Mouse (Mus musculus): Measurements from ENCODE around the gene Casr.
A peak's percentile ranks its signal among the peaks of the same experiment; 100 is the strongest.

Casr gene

DNA sequence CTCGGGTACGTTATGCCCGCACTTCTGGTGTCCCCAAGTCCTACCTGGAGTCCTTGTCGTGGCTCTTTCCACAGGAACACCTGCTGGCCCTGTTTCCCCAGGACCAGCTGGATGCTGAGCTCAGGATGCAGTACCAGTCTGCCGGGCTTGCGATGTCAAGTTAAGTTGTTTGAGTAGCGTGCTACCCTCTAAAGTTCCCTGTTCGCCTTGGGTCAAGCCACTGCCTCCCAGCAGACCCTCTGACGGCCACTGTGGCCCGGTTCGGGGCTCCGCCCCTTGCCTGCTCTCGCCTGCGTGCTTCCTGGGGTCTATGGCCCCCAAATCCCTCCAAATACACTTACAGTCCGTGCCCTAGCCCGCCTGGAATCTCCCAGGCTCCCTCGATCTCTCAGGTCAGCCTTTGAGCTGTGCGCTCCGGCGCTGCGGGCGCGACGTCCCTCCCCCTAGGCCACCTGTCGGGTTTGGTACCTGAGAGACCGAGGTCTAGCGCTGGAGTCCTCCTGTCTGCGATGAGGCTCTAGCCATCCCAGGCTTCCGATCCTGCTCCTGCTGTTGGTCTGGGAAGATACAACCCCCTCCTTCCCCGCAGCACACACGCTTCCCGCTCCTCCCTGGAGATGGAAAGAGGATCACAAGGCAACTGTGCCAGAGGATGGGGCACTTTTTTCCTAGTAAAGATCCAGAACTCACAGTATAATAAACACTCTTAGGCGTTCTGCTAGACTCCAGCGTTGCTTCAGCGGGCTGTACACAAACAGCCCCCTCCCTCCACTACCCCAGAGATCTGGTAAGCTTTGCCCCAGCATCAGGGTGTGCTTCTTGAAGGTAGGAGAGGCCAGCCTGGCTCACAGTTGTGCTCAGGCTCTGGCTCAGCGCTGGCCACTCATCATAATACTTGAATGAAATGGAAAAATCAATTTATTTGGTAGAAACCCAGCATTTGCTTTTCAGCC lies at the start of gene Casr:
Casr (minus strand) TSS at position 756 of the 953 bp plus-strand sequence.
- peak; percentile 41 for DNase-seq (ENCODE audit: extremely low spot score)

DNA sequence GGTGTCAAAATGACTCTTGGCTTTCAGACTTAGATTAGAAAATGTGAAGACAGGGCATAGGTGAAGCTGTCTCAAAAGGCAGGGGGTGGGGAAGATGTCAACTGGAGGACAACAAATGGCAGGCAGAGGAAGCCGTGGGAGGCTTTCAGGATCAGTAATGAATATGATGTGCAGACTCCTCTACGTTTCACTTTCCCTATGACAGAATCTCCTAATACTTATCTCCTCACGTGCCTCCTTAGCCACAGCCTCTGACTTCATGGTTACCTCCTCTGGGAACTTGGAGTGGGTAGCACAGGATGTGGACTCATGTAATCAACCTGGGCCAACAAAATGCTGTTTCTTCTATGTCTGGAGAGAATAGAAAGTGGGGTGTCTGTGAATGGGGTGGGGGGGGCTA lies 40.7 kb upstream of the Casr start:
- DNase-seq (ENCODE audit: extremely low spot score) = no peak

- DNase-seq (ENCODE audit: extremely low spot score) = no peak
Observed at GRCm38 (mm10) chr16:36598265-36598664, 36.3 kb upstream of the Casr start.

DNA sequence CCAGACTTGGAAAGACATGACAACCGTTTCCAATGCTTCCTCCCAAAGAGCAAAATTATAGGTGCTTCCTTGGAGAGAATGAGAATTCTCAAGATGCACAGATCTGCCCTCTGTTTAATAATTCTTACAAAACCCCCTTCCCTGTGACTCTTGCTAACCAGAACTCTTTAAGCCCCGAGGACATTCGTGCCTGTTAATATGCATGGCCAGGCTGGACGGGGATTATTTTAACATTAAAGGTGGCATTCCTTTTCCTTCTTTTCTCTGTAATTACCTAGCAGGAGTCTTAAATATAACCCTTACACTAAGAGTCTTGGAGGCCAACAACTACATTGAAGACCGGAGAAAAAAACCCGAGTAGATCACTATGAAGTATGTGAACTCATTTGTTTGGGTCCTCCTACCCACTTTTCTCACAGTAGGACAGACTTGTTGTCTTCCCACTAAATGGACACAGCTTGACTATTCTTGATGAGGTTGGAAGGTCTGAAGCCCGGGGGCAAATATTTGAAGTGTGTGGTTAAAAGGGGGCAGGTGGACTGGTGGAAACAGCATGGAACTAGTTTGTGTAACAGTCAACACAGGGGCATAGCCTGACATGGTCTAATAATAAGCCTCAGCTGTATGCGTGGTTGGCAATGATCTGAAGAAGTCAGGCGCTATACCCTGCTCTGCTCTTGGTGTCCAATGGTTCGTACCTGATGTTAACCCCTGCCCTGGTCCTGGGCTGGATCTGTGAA lies 34.9 kb upstream of the Casr start:
- DNase-seq (ENCODE audit: extremely low spot score) = no peak

- DNase-seq (ENCODE audit: extremely low spot score) = no peak
Observed at GRCm38 (mm10) chr16:36589898-36590297, 28.0 kb upstream of the Casr start.

DNA sequence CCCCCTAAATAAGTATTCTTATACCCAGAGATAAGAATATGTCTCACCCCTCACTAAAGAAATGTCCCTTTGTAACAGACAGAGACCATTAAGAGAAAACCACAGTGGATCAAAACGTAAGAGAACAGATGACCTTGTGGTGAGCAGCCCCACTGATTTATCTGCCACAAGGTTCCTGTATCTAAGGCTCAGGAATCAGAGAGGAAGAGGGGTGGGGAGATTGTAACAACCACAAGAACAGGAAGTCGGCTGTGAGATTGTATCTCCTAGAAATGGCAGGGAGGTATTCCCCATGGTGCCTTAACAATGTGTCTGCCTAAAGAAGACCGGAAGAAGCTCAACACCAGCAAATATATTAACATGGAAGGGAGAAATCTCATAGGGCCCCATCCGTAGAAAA lies 26.0 kb upstream of the Casr start:
- DNase-seq (ENCODE audit: extremely low spot score) = no peak

DNA sequence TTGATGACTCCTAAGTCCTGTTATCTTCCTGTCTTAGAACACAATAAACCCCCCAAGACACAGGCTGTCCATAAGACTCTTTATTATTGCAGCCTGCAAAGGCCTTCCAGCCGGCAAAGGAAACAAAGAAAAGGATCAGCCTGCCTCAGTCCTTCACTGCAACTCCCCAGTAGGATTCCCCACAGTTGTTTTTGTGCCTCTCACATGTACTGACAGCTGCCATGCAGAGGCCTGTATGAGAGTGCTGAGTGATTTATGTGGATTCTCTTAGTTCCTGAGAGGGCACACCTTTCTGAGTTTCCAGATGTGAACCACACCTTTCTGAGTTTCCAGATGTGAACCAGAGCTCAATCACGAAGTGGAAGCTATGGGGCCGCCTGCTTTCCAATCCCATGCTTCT lies 20.1 kb upstream of the Casr start:
- no peak for DNase-seq (ENCODE audit: extremely low spot score)

DNA sequence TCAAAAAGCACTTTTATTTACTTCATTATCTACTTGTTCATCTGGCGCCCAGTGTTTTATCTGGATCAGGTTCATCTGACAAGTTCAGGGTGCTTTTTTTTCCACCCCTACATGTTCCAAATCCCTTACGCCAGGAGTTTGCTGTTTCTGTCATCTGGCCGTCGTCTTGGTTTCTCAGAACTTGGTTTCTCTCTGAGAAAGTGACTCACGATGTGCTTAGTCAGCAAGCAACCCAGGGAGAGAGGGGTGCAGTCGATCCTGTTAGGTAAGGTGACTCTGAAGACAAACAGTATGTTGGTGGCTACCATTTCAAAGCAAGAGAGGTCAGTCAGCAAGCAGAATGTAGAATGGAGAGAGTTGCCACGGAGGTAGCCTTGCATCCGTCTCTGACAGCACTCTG lies 10.0 kb upstream of the Casr start:
- DNase-seq (ENCODE audit: extremely low spot score) = no peak

- no peak for DNase-seq (ENCODE audit: extremely low spot score)
Observed at GRCm38 (mm10) chr16:36559573-36559972, 2.4 kb downstream of the Casr start.

GRCm38 (mm10) chr16:36555672-36556165 lies 6.2 kb downstream of the Casr start:
- no peak for DNase-seq (ENCODE audit: extremely low spot score)

GRCm38 (mm10) chr16:36553624-36554023 lies 8.3 kb downstream of the Casr start:
- no peak for DNase-seq (ENCODE audit: extremely low spot score)

DNA sequence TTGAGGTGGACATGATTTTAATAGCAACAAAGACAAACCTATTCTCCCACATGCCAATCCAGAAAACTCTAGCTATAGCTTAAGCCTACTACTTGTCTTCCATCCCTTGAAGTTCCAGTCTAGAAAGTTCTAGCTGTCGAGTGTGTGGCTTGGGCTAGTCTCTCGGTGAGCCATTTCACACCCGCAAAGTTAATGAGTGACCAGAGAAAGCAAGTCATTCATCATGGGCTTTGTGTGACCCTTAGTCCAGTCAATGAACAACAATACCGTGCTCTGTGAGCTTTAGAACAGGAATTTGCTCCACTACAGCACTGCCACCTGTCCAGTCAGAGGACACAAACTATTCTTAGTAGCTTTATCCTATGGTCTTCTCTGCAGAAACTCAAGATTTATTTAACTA lies 16.6 kb downstream of the Casr start:
- DNase-seq (ENCODE audit: extremely low spot score) = no peak

DNA sequence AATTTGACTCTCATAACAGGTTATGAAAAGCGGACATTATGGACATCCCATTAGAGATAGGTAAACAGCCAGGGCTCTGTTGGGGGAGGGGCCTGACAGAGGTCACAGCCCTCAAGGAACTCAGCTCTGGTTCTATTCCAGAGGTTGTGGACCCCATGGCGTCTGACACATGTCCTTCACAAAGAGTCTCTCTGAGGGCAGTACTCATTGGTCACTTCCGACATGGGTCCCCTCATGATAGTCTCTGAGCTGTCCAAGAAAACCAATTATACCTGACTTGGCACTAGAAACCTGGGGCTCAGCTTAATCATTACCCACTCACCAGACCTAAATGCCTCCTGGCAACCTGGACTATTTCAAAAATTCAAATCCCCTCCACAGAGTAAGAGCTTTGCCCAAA lies 18.9 kb downstream of the Casr start:
- no peak for DNase-seq (ENCODE audit: extremely low spot score)

- DNase-seq (ENCODE audit: extremely low spot score) = no peak
Observed at GRCm38 (mm10) chr16:36540834-36541233, 21.1 kb downstream of the Casr start.

DNA sequence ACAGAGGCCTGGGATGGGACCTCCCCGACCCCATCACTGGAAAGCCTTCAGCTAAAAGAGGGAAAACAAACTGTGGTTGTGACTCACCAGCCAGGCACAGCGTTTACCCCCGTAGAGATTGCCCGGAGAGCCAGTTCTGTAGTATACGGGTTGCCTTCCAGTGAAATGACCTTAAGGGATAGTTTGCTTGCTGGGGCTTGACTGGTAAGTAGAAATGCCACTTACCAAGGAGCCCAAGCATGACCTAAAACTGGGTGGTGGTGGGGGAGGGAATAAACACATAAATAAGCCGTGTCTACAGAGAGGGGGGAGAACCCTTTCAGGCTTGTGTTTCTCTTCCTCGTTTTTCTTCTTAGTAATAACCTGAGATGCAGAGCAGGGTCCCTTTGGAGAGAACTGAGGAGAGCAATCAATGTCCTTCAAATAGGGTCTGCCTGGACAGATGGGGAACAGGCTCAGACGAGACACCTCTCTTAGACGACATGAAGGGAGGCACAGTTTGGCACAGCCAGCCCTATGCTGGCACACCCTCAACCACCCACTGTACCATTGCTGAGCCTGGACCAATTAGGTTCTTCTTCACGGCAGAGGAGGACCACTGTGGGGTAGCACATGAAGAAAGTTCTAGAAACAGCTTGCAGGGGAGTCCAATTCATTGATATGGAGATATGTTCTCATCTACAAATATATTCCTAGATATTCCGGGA lies 28.8 kb downstream of the Casr start:
- DNase-seq (ENCODE audit: extremely low spot score) = no peak

DNA sequence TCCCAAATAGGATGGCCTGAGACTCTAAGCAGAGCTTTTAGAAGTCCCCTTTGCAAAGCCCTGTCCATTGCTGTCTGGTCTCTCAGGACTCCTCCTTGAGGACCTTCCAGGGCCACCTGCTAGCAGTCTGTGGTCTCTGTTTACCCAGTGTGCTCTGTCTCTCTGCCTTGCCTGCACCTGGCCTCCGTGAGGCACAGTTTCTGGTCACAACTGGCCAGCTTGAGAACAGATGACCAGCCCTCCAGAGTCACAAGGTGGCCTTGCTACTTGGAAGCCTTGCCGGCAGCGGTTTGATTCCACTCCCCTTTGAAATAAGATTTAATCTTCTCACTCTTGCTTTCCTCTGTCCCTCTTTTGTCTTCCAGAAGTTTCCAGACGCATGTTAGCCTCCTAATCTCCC lies 29.9 kb downstream of the Casr start:
- no peak for DNase-seq (ENCODE audit: extremely low spot score)

DNA sequence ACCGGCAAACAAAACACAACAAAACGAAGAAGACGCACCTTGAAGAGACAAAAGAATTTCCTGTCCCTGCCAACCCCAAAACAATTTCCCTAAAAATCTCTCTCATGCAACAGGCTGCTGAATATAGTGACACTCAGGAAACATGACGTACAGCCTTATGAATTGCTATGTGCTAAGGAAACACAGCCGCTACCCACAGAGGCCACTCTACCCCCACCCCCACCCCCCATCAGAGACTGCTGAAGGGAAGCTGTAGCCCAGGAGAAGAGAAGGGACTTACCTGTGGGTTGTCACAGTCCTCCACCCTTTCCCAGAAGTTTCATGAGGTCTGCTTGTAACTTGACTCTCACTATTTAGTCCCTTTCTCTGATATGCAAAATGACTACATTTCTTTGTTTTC lies 30.3 kb downstream of the Casr start:
- DNase-seq (ENCODE audit: extremely low spot score) = no peak

GRCm38 (mm10) chr16:36530566-36531552 lies 31.1 kb downstream of the Casr start:
- no peak for DNase-seq (ENCODE audit: extremely low spot score)

GRCm38 (mm10) chr16:36528822-36529221 lies 33.1 kb downstream of the Casr start:
- no peak for DNase-seq (ENCODE audit: extremely low spot score)

- DNase-seq (ENCODE audit: extremely low spot score) = no peak
Observed at GRCm38 (mm10) chr16:36526596-36527282, 35.2 kb downstream of the Casr start.
